Mouse (Mus musculus) megakaryocyte-erythroid progenitor cell, adult 5-6 weeks (primary cell): ENCODE data around the gene Necap2. TPM values are rescaled to one million over a fixed set of nuclear protein-coding genes. Genes with fewer than 3 reads are reported as not detected.

Experiments used
- ATAC-seq: replicated peaks from 2 replicates; pipeline ENCODE4 v1.8.0; 2016; ENCODE audit warnings: mild to moderate bottlenecking, inconsistent platforms; ENCODE audit not compliant: severe bottlenecking, poor library complexity, low FRiP score, low TSS enrichment
- total RNA-seq, 2 experiments: library from RNA; stranded (forward) in 1 of 2; stranded (reverse) in 1 of 2; fragments of 200-1000, 215-1000 nt in 1 of 2; fragments of >200 nt in 1 of 2; fragmentation: Nextera tagmentation in 1 of 2; gene quantifications; 2 replicates each; pipeline ENCODE4 v1.2.3; 2014 to 2017

The Necap2 gene
- total RNA-seq (2014; fragmentation: Nextera tagmentation) = 127 and 188 TPM in 2 replicates
- 123 and 153 TPM in 2 replicates for total RNA-seq (2017)

DNA sequence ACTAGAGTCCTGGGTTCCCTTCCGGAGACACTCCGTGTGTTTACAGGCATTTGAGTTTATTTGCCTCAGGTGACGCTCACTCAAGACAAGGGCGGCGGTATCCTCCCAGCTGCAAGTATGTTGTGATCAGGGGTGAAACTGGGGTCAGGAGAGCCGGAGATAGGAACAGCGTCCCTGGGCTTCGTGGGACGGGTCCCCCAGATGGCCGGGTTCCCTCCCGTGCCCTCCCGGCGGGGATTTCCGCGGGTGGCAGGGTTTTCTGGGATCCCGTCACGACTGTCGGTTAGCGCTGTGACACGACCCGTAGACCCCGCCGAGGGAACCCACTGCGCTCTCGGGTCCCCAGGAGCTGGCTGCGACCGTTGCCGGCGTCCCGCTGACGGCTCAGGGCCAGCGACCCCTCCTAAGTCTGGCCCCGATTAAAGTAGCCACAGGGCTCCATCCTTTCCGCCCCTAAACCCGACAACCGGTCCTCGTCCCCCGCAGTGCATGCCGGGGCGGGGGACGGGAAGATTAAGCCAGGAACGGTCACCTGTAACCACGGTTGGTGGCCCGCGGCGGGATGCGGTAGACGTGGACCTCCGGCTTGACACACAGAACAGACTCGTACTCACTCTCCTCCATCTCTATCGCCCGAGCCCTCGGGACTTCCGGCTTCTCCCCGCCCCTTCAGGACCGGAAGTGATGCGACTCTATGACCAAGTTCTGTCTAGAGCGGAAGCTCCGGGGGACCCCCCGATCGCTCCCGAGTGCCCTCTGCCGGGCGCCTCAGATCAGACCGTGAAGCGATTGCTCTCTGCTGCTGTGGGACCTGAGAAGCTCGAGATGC is at the start of gene Necap2:
Gene Necap2, minus strand, starts transcription at position 677 of the 829 bp plus-strand sequence.
- ATAC-seq = peak; percentile 84

DNA sequence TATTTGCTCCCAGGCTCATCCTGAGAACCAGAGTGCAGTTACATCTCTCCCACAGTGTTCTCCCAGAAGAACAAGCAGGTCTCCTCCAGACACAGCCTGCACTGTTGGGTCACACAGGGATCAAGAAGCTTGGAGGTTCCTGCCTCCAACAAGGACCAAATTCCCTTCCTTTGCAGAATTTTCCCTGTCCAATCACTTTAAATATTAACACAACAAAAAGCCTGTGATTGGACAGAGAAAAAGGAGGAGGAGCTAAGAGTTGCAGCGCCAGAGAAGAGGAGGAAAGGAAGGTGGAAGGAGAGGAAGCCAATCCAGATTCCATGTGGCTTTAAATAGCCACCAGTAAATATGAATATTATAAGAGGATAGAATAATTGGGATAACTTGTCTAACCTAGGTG is 44.9 kb upstream of the Necap2 start:
- ATAC-seq = no peak

DNA sequence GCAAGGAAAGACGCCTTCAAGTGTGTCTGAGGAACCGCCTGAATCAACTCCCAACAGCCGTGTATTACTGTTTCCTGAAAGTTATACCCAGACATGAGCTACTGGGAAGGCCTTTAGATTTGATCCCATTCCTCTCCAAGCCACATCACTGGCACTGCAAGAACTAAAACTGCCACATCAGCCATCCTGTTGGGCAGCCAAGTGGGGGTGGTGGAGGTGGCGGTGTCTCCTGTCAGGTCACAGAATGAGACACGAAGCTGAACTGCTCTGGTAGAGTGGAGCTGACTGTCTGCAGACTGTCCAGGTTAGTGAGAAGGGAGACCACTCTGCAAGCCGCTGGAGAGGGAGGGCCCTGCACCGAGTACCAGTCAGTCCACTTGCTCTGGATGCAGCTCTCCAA is 44.5 kb upstream of the Necap2 start:
- no peak for ATAC-seq

DNA sequence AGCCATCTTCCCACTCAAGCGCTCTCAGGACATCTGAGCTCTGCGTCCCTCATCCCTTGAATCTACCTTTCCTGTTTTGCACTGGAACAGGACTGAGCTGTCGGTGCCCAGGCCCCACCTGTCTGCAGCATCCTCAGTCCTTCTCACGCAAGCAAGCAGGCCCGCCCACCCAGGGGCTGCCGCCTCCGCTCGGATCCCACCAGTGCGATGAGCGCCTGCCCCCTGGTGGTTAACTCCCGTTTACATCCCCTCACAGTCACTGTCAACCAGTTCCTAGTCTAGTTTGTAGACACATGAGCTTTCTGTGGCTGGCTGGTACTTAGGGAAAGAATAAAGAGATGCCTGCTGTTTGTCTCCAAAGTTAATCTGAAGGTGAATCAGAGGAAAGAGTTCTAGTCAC is 42.5 kb upstream of the Necap2 start:
- peak; percentile 54; the same call in 1 of the 2 replicates for ATAC-seq

DNA sequence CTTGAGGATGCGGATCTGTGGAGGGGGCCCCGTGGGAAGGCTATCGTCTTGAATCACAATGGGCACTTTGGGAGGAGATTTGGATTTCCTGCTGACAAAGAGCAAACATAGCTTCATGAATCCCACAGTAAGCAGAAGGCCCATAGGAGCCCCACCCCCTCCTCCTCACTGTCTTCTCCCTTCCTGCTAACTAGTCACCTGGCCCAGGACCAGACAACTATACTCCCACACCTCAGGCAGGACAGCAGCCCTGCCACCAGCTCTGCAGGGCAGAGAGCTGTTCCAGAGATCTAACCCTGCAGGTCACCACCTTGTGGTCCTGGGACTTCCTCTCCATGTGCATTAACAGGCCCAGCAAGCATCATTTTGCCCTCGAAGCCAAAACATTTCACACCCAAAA is 40.5 kb upstream of the Necap2 start:
- no peak for ATAC-seq

DNA sequence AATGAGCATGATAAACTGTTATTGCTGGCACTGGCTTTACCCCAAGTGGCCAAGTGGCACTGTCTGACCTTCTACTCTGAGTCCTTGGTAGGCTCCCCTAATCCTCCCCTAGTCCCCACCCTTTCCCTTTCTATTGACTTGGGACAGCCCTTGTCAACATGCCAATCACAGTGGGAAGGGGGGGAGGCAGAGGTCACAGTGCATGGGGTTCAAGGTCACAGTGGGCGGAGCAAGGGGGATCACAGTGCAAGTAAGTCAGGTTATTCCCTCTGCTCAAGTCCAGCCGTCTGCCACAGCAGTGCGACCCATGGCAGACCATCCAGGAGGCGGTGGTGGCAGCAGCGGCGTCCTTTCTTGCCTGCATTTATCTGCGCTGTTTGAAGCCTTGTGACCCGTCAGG is 37.2 kb upstream of the Necap2 start:
- no peak for ATAC-seq

DNA sequence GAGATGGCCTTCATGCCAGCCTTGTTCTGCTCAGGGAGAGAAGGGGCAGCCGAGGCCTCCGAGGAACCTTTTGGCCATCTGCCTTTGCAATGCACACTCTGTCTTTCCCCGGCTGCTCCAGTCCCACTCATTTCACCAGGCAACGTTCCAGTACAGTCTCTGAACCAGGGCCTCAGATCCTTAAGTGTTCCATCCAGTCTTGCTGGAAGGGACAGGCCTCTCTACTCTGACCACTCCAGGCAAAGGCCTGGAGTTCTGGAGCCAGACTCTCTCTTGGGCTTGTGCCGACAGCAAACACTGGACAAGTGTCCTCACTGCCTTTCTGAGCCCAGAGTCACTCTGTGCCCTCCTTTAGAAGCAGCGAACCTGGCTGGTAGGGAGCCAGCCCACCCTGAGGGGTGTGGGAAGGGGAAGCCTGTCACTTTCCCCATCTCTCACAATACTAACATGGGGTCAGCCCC is 36.4 kb upstream of the Necap2 start:
- ATAC-seq = no peak

DNA sequence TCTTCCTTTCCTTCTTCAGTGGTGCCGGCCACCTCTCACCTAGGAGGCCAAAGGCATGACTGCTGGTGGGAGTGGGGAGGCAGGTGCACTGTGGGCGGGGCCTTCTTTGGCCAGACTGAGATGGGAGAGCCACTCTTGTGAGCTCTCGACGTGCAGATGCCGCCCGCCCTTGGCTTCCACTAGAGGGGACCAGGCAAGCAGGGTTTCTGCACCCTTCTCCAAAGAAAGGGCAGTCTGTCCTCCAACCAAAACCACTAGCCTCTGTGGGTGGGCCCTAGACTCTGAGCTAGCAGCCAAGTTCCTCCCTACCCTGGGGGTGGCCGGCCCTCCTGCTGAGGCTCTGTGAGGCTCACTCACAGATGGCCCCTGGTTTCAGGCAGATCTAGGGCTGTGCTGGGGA is 35.7 kb upstream of the Necap2 start:
- no peak for ATAC-seq

DNA sequence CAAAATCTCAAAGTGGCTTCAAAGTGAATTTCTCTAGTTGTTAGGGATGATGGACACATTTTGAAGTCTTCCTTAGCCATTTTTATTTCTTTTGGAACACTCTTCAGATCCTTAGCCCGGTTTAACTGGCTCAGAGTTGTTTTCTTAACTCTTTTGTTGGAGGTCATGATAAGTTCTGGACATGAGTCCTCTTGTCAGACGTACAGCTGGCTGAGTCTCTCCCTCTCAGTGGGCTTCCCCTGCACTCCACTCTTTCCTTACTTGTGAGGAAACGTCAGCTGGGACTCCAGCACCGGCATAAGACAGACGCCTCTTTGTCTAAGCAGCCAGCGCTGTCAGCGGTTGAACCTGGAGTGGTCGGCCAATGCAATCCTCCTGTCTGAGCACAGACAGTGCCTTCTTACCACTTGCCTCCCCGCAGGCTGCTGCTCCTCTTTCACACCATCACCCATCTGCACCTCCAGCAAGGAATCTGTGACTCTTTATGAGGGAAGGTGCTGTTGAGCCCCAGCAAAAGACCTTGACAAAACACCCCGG is 30.1 kb upstream of the Necap2 start:
- ATAC-seq = no peak

DNA sequence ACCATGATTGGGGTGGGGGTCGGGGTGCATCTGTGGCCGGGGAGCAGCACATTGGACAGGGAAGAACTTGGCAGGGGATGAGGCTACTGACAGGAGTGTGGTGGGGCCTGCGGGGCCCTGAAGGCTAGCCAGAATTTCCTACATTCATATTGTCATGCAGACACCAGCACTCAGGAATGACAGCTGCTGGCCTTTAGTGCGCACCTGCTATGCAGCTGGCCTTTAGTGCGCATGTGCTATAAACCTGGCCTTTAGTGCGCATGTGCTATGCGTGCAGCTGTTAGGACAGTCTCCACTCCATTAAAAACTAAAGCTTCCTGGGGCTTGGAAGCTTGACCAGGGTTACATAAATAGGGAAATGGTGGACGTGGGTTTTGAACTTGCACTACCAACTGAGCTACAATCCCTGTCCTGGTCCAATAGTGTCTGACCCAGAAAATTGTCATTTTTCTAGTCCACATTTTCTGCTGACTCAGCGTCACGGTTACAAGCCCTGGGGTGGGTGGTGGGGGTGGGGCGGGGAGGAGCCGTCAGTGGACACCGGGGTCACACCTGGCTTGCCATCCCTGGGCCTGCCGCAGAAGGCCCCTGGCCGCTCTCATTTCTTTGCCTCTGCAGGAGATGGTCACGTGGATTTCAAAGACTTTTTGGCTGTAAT is 28.5 kb upstream of the Necap2 start:
- no peak for ATAC-seq

DNA sequence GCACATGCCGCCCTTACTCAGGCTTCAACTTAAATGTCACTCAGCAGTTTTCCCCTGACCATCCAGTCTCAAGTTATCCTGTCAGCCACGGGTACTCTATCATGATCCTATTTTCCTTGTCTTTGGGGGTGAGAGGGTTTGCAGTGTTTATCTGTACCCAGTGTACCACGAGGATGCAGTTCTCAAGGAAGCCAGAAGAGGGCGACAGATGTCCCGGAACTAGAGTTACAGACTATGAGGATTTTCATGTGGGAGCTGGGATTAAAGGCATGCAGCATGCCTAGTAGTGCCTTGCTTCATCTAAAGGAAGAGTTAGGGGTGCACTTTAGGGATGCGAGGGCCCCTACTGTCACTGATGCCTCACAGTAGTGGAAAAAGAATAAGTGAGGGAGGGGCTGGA is 23.7 kb upstream of the Necap2 start:
- no peak for ATAC-seq

DNA sequence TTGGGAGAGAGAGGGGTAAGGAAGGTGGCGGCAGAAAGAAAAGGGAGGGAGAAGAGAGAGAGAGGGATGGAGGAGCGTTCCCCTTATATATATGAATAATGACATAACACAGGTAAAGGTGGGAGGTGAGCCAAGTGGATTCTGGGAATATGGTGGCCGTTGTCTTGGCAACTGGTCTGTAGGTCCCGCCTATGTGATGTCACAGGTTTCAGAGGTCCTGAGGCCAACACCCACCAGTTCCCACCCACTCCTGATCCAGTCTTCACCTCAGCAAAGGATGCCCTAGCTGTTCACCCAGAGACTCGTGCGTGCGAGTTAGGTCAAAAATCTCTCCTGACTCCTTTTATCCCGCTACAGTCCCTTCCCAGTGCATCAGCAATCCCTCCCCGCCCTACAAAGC is 23.1 kb upstream of the Necap2 start:
- ATAC-seq = no peak

DNA sequence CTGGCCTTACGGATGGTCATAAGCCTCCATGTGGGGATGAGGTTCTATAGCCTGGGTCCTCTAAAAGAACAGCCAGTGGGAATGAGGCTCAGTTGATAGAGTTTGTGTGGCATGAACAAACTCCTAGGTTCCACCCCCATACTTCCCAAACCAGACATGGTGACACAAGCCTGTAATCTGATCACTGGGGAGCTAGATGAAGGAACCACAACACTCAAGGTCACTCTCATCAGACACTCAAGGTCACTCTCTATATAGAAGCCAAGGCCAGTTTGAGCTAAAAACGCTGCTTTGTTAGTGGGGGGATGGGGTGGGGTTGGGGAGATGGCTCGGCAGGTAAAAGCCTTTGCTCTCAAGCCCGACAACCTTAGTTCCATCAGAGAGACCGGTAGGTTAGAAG is 21.8 kb upstream of the Necap2 start:
- no peak for ATAC-seq

DNA sequence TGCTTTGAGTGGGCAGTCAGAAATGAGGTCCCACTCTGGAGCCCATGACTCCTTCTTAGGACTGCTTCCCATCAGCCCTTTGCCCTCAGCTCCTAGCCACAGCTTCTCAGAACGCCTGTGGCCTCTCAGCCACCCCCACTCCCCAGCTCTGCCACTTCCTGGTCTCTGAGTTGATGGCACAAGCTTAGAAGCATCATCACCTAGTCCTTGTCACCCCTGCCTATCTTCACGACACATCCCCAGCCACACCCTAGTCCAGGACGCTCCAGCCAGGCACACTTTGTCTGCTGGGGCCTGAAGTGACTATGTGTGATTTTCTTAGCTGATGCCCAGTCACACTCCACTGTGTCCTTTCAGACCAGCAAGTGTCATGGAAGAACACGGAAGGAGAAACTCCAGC is 20.8 kb upstream of the Necap2 start:
- peak; percentile 73 for ATAC-seq

DNA sequence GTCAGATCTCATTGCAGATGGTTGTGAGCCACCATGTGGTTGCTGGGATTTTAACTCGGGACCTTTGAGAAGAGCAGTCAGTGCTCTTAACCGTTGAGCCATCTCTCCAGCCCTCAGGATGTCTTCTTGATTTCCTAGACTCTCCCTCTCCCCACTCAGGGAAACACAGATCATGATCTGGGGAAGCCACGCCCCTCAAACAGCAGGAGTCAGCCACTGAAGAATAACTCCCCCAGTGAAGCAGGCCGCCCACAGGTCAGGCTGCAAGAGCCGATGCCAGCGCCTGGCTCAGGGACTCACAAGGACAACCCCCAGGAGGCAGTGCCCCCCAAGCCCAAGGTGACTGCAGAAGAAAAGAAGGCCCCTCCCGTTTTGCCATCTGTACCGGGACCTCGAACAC is 18.6 kb upstream of the Necap2 start:
- 0 out of 2 replicates have a peak, but pooled peaks have one; percentile 44 for ATAC-seq

DNA sequence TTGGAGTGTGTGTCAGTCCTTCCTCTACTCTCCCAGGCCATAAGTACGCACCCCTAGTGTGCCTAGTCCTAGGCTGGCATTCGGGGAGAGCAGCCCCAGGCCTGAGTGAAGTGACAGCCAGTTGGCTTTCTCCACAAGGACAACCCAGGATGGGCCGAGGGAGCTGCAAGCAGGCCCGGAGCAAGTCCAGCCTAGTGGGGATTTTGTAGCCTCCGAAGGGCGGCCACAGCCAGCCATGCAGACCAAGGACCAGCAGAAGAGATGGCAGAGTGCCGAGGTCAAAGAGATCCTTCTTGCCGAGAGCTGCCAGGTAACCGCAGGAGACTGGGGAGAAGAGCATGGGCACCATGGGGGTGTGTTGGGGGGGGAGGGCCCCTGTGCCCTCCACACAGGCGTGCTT is 16.9 kb upstream of the Necap2 start:
- ATAC-seq = no peak

DNA sequence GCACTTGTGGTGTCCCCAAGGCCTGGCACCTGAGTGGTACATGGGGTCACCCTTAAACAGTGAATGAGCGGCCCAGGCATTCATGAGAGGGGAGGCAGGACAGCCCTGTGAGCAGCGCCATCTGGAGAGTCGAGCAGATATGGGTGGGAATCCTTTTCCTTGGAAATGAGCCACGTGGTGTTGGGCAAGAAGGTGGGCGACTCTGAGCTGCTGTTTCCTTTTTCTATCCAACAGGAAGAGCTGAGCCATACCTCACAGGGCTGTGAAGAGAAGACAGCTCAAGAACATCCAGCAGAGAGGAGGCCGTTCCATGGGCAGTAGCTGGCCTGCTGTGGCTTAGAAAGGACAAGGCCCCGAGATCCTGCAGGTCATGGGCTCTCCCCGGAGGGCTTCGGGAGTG is 10.6 kb upstream of the Necap2 start:
- ATAC-seq = no peak

DNA sequence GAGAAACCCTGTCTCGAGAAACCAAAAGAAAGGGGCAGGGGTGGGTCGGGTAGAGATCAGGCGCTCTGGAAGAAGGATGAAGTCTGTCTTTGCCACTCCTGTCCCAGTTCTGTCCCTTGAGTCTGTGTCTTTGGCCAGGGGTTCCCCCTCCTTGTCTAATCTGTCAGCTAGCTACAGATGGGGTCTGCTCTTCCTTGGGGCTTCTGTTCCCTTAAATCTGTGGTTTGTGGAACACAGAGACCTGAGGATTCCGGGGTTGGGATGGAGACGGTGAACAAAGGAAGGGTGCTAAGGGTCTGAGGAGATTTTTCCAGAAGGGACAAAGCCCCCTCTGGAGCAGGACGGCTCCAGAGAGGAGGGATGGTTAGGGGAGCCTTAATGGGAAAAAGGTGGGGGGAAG is 9.9 kb upstream of the Necap2 start, which contains the start of gene Spata21:
Gene Spata21, plus strand, starts transcription at position 301 of the 400 bp plus-strand sequence.
- no peak for ATAC-seq

DNA sequence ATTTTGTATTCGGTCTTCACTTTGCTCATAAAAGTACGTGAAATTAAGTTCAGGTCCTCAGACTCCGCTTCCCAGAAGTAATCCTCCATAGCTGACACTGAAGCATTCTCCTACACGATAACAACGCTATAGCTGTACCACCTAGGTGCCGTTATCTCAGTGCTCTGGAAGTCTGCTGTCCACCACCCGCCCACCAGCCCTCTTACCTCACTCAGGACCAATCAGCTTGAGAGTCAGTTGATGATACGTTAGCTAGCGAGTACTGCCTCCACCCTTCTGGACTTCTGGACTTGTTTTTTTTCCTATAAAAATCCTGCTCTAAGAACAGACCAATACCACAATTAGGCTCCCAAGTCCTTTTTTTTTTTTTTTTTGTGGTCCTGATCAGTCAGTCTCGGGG is 8.7 kb upstream of the Necap2 start:
- ATAC-seq = no peak

DNA sequence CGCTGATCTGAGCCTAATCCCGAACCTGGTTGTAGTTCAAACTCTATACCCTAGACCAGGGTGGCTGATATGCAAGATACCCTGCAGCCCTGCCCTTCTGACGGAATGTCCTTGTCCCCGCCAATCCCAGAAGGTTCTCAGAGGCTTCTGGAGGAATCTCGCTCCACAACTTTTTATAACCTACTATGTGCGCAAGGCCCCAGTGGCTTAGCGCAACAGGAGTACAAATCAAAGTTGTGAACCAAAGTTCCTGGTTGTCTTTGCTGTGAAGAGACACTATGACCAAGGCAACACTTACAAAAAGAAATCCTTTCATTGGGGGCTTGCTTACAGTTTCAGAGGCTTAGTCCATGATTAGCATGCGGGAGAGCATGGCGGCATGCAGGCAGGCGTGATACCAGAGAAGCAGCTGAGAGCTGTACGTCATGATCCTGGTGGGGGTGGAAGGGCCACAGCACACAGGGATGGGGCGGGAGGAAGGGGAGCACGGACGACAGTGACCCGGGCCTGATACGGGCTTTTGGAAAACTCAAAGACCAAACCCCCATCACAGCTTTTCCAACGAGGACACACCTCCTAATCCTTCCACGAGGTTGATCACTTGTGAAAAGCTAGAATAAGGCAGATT is 467 bp upstream of the Necap2 start:
- no peak for ATAC-seq
